Mouse (Mus musculus) testis, adult 2 months (tissue): ENCODE measurements around the gene Rpl21.

Experiments used
- CTCF ChIP-seq: fragments of 200-500 bp; IDR thresholded peaks from 2 replicates; pipeline ENCODE4 v1.5.1; 2012; ENCODE audit warnings: low read depth, mild to moderate bottlenecking, inconsistent platforms, low read length, moderate library complexity; ENCODE audit not compliant: control insufficient read depth, insufficient read depth, insufficient replicate concordance
- POLR2A ChIP-seq: fragments of 200-500 bp; IDR thresholded peaks from 2 replicates; pipeline ENCODE4 v1.6.1; 2012; ENCODE audit warnings: low read depth, mild to moderate bottlenecking, inconsistent platforms, low read length, moderate library complexity; ENCODE audit not compliant: control insufficient read depth

DNA sequence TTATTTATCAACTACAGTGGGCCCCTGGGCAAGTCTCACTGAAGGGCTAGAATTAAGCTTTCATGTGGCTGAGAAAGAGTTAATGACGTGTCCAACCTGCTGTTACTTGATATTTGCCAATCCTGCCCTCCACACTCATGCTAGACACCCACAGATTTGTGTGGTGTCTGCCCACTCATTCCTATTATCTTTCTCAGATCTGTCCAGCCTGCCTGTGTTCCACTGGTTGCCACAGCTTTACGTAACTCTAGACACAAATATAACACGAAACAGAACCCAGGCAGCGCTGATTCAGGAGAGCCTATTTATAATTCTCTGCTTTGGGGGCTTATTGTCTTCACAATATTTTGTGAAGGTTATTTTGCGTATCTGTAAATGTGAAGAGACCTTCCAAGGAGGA is 8.6 kb downstream of the Rpl21 start:
- TF ChIP-seq CTCF: no peak
- no peak for TF ChIP-seq POLR2A
